23 mouse cellular contexts compared by ENCODE assay signal in genomic region chr15:79258521-79258920, GRCm38 (mm10). TPM values are rescaled to one million over a fixed set of nuclear protein-coding genes. Genes with fewer than 3 reads are reported as not detected.
DNase-seq lines count a peak whose midpoint lies in the region; TF ChIP-seq lines count a peak whose summit lies in the region.
"Had no signal": no experiment of that assay in that cellular context is flagged by ENCODE, and none has a peak within 500 bp of the region (broad histone marks: within the 10 kb centered on the region; RNA-seq: fewer than 3 reads in every experiment).

No protein-coding gene starts in this region.

- H3K27ac ChIP-seq in kidney, adult 2 months (ENCODE audit: insufficient read depth, low read depth, low read length), result peak overlapping the region; percentile 81
- H3K27ac ChIP-seq: embryonic facial prominence, embryonic 12.5 days; limb, embryonic 15.5 days; midbrain, embryonic 15.5 days had no signal

- 25% methylated on average over 17 of the region's 17 CpGs for WGBS in kidney, adult 2 months

- DNase-seq in cerebellum, postnatal 10 days, result peak; percentile 58 to 62
- no peak for DNase-seq in cerebellum, adult 11 months
- peak; percentile 91 for DNase-seq in kidney, adult 2 months
- peak; percentile 88 to 94 for DNase-seq in kidney, postnatal 25 days
- DNase-seq in layer of hippocampus, adult 9-11 months, result no peak
- no peak for DNase-seq in gastrocnemius, postnatal 4 days (ENCODE audit: low spot score in 2 of 2)
- DNase-seq in spleen, postnatal 10 days (ENCODE audit: low spot score in 2 of 2), result no peak
- DNase-seq: adrenal gland, postnatal 14 days; cerebellum, adult 2 months; heart, adult 11 months; liver, postnatal 0 days; thymus, postnatal 14 days had no signal

- H3K27me3 ChIP-seq in E14TG2a.4 (ENCODE audit: insufficient read depth, low read length), result peaks cover 67% of the 10 kb centered on the region
- no peaks in the 10 kb centered on the region for H3K27me3 ChIP-seq in kidney, adult 2 months (replicated peaks; ENCODE audit: control insufficient read depth, insufficient read depth, low read length)

- no peak for TF ChIP-seq CTCF in E14TG2a.4 (conservative IDR thresholded peaks at IDR 0.05; ENCODE audit: low read length)
- no peak for TF ChIP-seq CTCF in kidney, adult 2 months (conservative IDR thresholded peaks at IDR 0.05; ENCODE audit: insufficient read depth, insufficient read length, low read depth, low read length)

- peaks cover 28% of the 10 kb centered on the region for H3K4me1 ChIP-seq in E14TG2a.4 (replicated peaks; ENCODE audit: low read depth, low read length)
- H3K4me1 ChIP-seq in kidney, adult 2 months (ENCODE audit: control insufficient read depth, insufficient read depth, low read length), result peaks cover 14% of the 10 kb centered on the region; the same call in 1 of the 2 replicates

- no peaks in the 10 kb centered on the region for H3K36me3 ChIP-seq in E14TG2a.4 (ENCODE audit: insufficient read depth, low read length)
- no peaks in the 10 kb centered on the region for H3K36me3 ChIP-seq in kidney, adult 2 months (ENCODE audit: control insufficient read depth, insufficient read depth, low read length)
- H3K36me3 ChIP-seq: embryonic facial prominence, embryonic 12.5 days; limb, embryonic 15.5 days; midbrain, embryonic 15.5 days had no signal

- H3K9me3 ChIP-seq in E14TG2a.4 (ENCODE audit: low read length), result no peaks in the 10 kb centered on the region
- H3K9me3 ChIP-seq: embryonic facial prominence, embryonic 12.5 days; limb, embryonic 15.5 days; midbrain, embryonic 15.5 days had no signal

- no peak for TF ChIP-seq POLR2A in kidney, adult 2 months (IDR thresholded peaks at IDR 0.05; ENCODE audit: low read depth, low read length)

- peak overlapping the region; percentile 70 for H3K4me3 ChIP-seq in E14TG2a.4 (replicated peaks; ENCODE audit: low read length)
- H3K4me3 ChIP-seq in kidney, adult 2 months (ENCODE audit: insufficient read depth, low read depth, low read length), result peak overlapping the region; percentile 18; the same call in 1 of the 2 replicates
- H3K4me3 ChIP-seq: embryonic facial prominence, embryonic 12.5 days; limb, embryonic 15.5 days; megakaryocyte, embryonic 14.5 days; midbrain, embryonic 15.5 days had no signal

RNA-seq across cellular contexts. Expression of gene Slc16a8, which starts 4.0 kb away (rescaled TPM):
- polyA plus RNA-seq in kidney, adult 2 months (2012; rRNA removed), result 0.23 and 0.49 TPM in 2 replicates
- under 1 TPM; 0.29 to 0.36 TPM for total RNA-seq in gastrocnemius, postnatal 4 days (2021)
- total RNA-seq: adrenal gland, postnatal 14 days; common myeloid progenitor, adult 5-6 weeks; hematopoietic stem cell, adult 5-6 weeks; left cerebral cortex, postnatal 14 days; neutrophil, adult 5-6 weeks had no signal
- polyA plus RNA-seq: activated CD4-positive, CD25-positive, alpha-beta regulatory T cell, adult 4 months; CD4-positive, CD25-positive, alpha-beta regulatory T cell, adult 4 months; liver, postnatal 0 days had no signal

RNA-seq across cellular contexts. Expression of gene Baiap2l2, which starts 26.8 kb away (rescaled TPM):
- polyA plus RNA-seq in kidney, adult 2 months (2012; rRNA removed), result 113 and 170 TPM in 2 replicates
- 1 to 10 TPM; 5.0 to 9.0 TPM for total RNA-seq in gastrocnemius, postnatal 4 days (2021)
- total RNA-seq: common myeloid progenitor, adult 5-6 weeks; neutrophil, adult 5-6 weeks had no signal
- polyA plus RNA-seq: CD4-positive, CD25-positive, alpha-beta regulatory T cell, adult 4 months had no signal

RNA-seq across cellular contexts. Expression of gene Gm49486, which starts 29.3 kb away (rescaled TPM):
- polyA plus RNA-seq in kidney, adult 2 months (2012; rRNA removed), result 0.04 and 0.11 TPM in 2 replicates
- total RNA-seq in gastrocnemius, postnatal 4 days (2021), result 1 to 10 TPM; 1.2 TPM
- total RNA-seq: common myeloid progenitor, adult 5-6 weeks; hematopoietic stem cell, adult 5-6 weeks had no signal

RNA-seq across cellular contexts. Expression of gene Pick1, which starts 29.5 kb away (rescaled TPM):
- 29.8 and 31.4 TPM in 2 replicates for polyA plus RNA-seq in kidney, adult 2 months (2012; rRNA removed)
- 10 to 100 TPM; 21.9 to 24.2 TPM for total RNA-seq in gastrocnemius, postnatal 4 days (2021)

Comparison
In these comparisons a context has a peak if more than half of its experiments do, and no peak if none do; other contexts are left out.
1. DNase-seq: peak in cerebellum, postnatal 10 days (2 of 2), kidney, adult 2 months (single experiment) and kidney, postnatal 25 days (2 of 2); none in cerebellum, adult 11 months (single experiment), layer of hippocampus, adult 9-11 months (single experiment), gastrocnemius, postnatal 4 days (0 of 2) and spleen, postnatal 10 days (0 of 2).